Mouse (Mus musculus) megakaryocyte, embryonic 14.5 days (primary cell): Measurements from ENCODE around the gene Ptpn13.

ENCODE experiments used
- FLI1 ChIP-seq: IDR thresholded peaks from 2 replicates; pipeline ENCODE4 v1.6.1; 2012; ENCODE audit warnings: low read length, inconsistent platforms, mixed read lengths
- GATA1 ChIP-seq: IDR thresholded peaks from 3 replicates; pipeline ENCODE4 v1.6.1; 2012; ENCODE audit warnings: mixed read lengths, low read length, inconsistent platforms, borderline replicate concordance

DNA sequence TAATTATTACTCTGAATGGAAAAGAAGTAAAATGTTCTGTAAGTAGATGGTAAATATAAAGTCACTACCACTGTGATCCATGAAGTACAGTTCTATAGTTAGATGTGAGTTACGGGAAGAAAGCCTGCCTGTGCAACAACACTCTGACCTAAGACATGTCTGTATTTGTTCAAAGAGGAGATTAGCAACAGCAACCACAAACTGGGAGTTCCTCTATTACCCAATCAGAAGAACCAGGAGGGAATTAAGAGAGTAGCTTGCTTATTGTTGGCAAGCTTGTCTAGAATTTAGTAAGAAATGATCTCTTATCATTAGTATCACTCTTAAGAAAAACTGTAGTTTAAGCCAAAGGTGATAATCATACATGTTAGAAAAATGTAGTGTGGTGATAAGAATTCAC is 25.7 kb downstream of the Ptpn13 start:
- TF ChIP-seq GATA1: no peak
- no peak for TF ChIP-seq FLI1
